Mouse (Mus musculus) lung, postnatal 25 days (tissue): Measurements from ENCODE around the gene Auts2.

ENCODE experiments used
- DNase-seq: peaks from one replicate; pipeline ENCODE4 v3.0.0; 2022; ENCODE audit warnings: low spot score

Auts2 gene

DNA sequence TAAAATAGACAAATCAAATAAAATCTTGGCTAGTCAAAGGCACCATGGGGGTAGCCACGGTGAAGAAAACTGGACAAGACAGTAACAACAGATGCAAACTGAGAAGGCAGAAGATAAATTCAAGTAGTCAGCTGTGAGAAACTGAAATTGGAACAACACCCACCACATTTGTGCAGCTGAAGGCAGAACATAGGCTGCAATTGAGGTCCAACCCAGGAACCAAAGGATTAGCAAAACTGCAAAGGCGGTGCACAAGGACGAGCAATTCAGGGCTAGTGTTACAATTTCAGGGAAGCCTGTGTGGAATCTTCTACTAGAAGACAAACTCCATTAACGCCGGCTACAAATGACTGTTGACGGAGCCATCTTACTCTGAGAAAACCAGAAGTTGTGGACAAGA, 550.9 kb downstream of the Auts2 start:
- DNase-seq: no peak

DNA sequence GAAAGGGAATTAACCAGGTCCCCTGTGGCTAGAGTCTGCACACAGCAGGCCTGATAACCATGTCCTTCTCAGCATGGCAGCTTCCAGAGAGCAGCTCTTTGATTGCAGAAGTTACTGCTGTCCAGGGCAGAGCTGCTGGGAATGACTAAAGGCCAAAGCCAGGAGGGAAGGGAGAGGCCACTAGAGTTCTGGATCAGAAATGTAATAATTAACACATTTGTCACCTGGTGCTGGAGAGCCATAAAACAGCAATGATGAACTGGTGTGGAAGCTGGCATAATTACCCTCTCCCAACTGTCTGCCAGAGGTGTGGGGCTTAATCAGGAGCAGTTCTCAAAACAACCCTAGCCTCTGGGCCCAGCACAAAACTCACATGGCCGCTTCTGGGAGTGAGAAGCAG, 552.6 kb downstream of the Auts2 start:
- no peak for DNase-seq

DNA sequence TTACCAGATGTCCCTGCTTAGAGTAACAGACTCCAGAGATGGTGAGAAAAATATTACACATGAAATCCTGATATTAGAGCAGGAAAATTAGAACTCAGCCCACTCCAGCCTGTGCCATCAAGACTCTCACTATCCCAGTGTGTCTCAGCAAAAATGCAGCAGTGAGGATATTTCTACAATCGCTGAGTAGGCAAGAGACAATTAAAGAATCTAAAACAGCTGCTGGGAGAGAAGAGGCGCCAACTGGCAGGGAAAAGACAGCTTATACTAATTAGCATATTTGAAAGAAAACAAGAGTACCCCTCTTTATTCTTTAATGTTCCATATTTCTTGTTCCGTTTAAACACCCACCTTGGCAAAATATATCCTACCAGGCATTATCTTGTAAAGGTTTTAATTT, 561.7 kb downstream of the Auts2 start:
- DNase-seq: no peak

DNA sequence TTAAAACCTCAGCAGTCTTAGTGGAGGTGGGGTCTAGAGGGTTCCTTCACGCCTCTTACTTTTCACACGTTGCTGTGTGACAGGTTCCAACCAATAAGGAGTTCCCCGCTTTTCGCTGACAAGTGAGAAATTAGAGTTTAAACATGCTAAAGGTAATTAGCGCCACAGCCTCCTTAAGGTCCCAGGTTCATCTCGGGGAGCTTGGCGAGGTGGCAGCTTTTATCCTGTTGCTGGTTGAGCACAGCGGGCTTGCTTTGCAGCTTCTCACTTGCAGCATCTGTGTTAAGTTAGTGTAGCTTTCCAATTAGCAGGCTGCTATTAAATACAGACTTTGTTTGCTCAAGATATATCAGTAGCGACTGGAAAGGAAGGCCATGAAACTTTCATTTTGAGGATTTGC, 564.2 kb downstream of the Auts2 start:
- DNase-seq: no peak

DNA sequence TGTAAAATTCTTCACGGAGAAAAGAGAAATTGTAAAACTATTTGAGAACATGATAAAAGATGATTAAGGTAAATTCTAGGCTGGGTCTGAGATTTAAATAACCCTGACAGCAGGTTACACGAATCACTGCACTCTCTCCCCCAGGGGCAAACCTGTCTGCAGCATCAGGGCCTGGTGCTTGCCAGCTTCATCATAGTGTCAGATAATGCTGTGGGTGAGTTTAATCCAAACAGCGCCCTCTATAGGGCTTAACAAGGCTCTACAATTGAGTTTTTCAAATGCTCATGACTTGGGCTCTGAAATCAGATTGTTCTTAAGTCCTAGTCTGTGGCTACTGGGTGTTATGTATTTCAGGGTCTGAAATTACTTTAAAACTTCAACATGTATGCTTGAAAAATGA, 565.6 kb downstream of the Auts2 start:
- no peak for DNase-seq

DNA sequence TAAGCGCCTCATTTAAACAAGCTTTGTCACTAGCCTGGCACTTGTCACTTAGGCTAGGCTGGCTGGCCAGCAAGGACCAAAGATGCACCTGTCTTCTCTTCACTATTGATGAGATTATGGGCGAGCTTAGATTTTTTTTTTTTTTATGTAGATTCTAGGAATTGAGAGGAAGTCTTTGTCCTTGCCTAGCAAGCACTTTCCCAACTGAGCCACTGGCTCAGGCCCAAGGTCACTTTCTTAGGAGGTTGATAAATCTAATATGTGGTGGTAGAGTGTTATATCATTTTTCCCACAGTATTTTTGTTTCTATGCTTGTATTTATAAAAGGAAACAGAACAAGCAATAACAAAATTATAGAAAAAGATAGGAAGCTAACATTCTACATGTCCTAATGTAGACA, 571.2 kb downstream of the Auts2 start:
- no peak for DNase-seq

DNA sequence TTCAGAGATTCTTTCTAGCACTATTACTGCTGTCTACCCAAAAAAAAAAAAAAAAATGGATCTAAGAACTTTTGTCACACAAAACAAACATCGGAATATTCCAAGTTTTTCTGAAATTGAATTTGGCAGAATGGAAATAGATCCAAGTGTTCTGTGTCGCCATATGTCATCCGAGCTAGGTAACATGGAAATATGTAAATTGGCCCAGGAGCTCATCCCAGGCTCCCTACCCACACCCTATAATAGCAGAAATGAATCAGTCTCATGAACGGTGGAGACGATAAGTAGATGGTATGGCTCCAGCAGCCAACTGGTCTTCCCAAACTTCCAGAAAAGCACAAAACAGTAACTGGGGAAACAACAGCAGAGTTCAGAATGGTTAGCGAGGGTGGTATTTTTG, 577.6 kb downstream of the Auts2 start:
- DNase-seq: no peak

DNA sequence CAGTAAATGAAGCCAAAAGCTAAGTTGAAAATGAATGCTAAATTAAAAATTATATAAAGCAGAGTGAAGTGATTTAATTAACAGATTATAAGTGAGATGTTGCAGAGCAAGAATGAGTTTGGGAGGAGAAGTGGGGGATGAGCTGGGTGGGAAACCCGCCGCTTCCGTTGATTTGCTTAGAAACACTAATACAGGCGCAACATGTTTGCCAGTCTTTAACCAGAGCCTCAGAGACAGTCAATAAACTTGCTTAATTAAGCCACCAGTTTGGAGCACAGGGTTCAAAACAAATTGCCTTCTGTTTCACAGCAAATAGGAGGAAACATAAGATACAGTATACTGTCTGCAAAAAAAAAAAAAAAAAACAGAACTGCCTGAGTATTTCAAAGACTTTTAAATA, 579.6 kb downstream of the Auts2 start:
- no peak for DNase-seq

DNA sequence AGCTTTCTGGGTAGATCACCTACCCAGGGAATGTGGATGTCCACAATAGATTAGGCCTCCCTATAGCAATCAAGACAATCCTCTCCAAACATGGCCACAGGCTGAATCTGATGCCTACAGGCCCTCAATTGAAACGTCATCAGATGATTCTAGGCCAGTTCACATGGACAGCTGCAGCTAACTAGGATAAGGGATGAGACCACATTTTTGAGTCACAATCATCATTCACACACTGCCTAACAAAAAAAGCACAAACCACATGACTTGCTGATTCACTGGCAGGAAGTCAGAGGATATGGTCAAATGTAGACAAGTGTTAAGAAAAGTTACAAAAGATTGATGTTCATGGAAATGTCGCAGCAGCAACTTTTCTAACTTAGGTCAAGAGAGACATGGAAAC, 581.3 kb downstream of the Auts2 start:
- peak; percentile 0 for DNase-seq

DNA sequence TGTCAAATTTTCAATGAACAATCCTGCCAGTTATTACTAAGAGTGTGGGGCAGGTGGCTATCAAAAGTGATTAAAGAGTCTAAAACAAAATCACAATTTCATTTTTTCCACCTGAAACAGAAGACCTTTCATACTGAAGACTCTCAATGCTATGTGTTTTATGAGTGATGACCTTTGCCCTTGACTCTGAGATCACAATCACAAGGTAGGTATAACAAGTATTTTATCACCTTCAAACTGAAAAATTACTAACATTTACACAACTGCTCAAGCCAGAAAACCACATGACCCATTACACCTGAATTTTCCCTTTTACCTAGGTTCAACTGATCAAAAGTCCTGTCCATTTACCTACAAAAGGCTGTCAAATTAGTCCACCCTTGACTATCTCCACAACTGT, 582.7 kb downstream of the Auts2 start:
- no peak for DNase-seq

DNA sequence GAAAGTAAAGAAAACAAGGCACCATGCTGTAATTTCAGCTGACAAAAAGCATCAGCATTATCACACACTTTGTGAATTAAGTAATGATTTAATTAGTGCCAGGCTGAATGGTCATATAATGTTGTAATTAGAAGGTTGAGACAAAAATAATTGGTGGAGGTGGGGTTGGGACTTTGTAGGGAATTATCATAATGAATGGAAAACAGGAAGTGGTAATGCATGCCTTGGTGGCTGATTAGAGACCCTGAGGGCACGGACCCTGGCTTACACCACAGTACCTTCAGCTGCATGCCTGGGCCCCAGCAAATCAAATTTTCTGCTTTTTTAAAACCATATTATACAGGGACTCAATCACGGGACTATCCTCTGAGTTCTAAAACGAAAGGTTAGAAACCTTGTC, 586.1 kb downstream of the Auts2 start:
- no peak for DNase-seq

DNA sequence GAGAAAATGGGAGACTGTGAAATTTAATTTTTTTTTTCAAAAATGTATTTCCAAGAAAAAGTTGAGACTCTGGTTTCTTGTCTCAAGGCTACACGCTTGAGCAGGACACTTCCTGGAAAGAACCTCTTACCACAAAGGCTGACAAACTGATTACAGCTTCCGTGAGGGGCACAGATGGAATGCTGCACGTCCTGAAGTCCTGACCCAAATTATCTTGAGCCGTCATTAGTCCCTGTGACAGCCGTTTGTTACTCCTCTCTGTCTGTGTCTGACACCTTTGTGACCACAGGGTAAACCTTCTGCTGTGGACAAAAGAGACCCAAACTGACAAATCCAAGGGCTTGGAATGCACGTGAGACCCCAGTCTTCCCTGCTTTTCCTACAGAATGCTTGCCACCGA, 587.1 kb downstream of the Auts2 start:
- no peak for DNase-seq

DNA sequence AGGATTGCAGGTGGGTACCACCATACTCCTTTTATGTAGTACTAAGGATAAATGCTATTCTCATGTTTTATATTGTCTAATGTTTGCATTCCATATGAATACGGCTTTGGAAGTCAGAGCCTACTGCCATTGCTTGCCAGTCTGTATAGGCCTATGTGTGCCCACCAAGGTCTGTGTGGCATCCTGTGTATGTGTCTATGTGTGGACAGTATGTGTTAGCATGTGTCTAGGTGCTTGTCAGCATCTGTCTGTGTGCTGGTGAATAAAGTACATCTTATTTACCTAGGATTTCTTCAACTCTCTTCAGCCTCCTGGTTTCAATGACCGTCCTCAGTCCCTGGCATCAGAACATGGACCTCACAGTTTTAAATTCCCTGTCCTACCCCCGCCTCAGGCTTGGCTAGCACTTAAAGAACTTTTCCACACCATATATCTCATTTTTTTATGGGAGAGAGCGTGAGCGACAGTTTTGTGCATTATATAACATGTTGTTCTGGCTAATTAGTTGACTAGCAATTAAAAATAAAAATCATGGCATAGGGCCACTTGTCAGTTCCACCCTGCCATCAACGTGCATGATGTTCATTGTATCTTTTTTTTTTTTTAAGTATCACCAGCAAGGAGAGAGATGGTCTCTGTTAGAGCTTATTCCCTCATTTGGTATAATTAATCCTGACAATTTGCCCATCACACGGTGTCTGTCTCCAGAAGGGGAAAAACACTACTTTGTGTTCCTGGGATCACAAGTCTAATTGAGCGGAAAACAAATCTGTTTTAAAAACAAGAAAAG, 587.7 kb downstream of the Auts2 start:
- DNase-seq: no peak

DNA sequence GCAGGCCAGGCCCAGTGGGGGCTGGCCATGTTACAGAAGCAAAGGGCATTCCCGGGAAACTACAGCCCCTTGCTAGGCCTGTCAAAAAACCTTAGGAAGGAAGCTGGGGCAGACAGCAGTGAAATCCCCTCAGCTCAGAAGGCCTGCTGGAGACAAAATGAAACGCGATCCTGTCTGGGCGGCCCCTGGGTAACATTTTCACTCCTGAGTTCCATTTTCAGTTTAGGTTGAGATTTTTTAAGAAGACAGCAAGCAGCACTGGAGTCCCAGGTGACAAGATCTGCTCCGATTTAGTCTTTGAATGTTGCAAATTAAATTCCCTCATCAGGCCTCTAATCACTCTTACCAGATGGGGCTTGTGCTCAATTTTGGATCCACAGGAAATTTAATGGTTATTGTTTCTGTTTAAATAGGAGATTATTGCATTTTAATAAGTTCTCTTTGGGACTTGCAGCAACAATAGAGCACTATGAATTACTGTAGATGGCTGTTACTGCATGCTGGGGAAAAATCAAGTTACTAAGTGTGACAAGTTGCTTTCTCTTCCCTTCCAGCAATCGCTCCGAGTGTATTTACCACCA, 594.5 kb downstream of the Auts2 start:
- DNase-seq: no peak

DNA sequence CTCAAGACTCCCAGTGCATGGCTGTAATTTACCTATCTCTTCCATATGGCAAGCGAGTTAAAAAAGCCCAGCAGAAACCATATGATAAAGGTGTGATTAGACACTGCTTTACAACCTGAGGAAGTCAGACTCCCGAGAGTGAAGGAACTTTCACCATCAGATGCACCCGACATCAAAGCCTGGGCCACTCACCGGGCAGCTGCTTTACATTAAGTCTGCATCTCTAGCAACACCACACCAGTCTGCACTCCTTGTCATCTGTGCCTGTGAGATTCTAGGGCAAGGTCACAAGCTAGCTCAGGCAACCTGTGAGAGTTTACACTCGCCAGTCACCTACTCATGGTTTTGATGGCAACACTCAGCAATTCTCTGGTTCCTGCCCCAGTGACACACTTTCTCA, 596.3 kb downstream of the Auts2 start:
- no peak for DNase-seq

DNA sequence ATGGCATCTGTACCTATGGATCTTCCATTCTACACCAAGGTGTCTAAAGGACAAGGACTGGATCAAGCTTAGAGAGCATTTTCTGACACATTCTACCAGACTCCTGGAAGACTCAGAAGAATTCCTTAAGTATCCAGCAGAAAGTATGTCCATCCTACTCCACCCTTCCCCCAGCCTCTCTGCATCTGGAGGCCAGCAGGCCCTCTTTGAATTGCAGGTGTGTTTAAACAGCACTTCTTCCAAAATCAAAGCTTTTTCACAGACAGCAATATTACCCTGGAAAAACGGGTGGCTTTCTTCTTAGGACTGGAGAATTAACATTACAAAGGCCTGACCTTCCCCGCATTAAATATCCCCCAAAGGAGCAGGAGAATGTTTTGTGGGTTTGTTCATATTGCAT, 598.4 kb downstream of the Auts2 start:
- DNase-seq: no peak

DNA sequence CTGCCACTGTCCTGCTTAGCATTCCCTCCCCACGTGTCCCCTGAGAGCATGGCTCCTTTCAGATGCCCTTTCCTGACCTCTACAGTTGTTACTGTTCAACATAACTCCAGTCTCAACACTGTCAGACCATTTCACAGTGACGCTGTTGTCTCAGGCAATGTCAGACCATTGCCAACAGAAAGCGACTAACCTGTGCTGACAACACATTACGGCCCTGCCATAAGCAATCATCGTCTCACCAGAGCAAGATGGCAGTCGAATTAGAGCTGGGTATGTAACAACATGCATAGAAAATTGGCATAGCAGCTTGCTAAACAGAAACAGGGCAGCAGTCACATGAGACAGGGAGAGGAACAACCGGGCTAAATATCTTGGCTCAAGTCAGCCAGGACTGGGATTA, 614.4 kb downstream of the Auts2 start:
- DNase-seq: no peak

DNA sequence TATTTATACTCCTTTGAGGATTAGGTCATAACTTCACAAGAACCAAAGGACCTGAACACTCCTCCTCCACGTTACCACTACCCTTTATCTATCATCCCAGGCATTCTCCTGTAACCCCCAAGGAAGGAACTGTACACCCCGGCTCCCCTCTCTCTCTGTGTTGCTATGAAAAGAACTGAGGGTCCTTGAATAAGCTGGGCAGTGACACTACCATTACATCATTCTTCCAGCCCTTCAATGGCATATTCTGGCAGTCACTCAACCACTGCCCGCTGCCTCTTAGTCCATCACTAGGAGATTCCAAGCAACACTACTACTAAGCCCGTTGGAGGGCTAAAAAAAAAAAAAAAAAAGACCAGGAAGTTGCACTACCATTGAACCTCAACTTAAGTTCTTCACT, 620.4 kb downstream of the Auts2 start:
- no peak for DNase-seq

DNA sequence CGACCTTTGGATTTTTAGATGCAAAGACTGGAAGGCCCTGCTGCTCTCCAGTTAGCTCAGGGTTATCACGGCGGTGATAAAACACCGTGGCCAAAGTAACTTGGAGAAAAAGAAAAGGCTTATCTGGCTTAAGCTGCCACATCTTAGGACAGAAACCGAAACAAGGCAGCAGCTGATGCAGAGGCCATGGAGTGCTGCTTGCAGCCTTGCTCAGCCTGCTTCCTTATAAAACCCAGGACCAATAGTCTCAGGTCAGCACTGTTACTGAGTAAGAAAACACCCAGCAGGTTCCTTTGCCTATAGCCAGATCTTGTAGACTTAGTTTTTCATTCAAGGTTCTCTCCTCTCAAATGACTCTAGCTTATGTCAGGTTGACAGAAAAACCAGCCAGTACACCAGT, 621.0 kb downstream of the Auts2 start:
- DNase-seq: no peak

DNA sequence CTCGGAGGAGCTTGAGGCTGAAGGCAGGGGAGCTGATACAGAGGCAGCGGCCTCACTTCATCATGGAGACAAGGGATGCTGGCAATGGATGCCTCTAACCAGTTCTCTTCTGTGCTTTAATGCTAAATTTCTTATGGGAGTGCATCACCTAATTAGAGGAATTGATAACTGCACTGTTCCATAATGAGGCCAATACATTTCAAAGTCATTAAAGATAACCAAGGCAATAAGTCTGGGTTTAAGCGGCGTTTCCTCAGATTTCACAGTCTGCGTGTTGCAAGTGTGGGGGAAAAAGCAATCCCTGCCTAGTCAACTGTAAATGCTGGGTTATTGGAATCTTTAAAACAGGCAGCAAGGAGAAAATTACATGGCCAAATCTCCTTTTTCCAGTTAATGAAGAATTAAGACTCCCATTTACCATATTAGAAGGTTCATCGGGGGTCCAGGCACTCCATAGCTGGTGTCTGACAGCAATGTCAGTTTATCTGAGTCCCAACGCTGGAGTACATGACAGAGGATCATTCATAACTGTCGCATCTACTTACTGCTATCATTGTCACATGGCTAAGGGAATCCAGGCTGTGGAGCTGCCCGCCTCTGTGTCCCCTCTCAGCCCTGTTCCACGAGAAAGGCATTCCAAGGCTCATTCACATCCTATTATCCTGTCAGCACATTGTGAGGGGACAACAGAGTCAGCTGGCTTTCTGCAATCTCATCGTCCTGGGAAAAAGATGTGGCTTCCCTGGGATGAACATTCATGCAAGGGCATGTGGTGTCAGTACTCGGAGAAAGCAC, 623.0 kb downstream of the Auts2 start:
- no peak for DNase-seq

DNA sequence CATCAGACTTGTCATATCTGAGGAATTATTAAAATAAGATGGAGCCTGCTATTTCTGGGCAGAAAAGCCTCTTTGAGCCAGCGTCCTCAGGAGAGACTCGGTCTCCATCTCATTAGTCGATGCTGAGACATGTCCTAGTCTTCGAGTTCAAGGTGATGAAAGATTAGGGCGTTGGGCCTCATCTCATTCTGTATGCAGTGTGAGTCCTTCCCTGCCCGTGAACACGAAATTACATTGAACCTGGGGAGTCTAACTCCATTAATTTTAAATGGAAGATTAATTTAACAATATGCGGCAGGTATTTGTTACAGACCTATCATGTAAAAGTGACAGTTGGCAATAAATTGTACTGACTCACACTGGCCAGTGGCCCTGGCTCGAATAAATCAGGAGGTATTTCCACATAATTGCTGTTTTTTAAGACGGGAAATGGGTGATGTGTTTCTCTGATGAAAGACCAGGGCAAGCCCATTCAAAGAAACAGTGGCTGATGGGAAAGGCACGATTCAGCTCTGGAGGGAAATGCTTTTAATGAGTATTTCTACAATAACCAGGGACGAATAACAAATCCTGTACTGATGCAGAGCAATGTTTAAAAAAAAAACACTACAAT, 626.2 kb downstream of the Auts2 start:
- no peak for DNase-seq

DNA sequence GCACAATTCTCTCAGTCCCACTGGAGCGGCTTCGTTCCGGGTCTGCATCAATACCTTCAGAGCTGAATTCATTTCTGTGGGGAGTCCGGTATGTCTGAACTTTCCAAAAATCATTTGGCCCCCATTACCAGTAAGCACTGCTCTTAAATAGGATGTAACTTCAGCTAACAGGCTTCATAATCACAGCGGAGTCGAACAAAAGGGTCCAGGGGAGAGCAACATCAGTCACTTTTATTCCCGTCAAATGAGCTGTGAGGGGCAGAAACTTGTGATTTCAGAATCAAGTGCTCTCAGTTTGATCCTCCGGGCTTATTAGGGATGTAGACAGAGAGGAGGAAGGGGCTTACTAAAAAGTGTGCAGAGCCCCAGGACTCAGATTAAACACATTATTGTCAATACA, 629.6 kb downstream of the Auts2 start:
- no peak for DNase-seq

DNA sequence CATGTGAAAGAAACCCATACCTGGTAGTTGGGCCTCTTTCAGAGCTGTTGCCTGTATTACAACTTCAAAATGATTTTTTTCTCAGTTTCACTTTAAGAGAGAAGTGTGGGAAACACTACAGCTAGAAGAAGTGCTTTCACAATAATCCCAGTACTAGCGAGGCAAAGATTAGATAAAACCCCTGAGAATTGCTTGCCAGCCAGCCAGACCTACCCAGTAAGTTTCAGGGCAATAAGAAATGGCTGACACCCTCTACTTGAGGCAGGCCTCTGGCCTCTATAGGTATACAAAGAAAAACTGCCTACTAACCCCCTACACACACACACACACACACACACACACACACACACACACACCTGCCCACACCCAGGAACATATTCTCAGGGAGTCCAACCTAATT, 630.2 kb downstream of the Auts2 start:
- no peak for DNase-seq
